Mouse (Mus musculus): ENCODE measurements around the gene Ubash3b.

Ubash3b gene

GRCm38 (mm10) chr9:41166886-41167285 is 5.4 kb upstream of the Ubash3b start:
- DNase-seq (ENCODE audit: low spot score in 2 of 2), result no peak

DNA sequence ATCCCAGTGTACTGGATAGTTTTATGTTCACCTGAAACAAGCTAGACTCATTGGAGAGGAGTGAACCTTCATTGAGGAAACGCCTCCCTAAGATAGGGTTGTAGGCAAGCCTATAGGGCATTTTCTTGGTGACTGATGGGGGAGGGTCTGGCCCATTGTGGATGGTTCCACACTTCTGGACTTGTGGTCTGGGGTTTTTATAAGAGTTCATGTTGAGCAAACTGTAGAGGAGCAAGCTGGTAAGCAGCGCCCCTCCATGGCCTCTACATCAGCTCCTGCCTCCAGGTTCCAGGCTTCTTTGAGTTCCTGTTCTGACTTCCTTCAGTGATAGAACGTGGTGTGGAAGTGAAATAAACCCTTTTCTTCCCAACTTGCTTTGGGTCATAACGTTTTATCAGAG is 866 bp upstream of the Ubash3b start:
- DNase-seq (ENCODE audit: low spot score in 2 of 2), result no peak

DNA sequence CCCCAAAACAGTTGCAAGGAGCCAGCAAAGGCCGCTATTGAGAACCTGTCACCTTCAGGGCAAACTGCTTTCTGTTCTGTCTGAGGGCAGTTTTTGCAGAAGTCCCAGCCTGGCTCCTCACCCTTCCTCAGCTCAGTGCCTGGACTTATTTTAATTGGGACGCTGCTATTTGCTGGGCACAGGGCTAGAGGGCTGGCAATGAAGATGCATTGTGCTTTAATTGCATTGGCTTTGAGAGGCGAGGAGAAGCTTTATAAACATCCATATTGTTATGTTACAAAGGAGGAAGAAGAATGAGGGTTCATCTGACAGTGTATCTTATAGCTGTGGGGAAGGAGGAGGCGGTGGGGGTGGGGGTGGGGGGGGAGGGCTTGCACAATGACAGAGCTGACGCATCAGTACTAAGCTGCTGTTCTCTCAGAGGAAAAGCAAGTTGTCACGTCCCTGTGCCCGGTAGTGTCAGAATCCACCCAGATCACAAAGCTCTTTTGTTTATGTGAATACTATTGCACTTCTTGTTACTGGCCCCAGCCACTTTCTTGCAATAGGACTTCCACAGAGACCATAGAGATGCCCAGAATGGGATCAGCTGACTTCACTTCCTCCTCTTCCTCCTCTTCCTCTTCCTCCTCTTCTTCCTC is 841 bp downstream of the Ubash3b start:
- DNase-seq (ENCODE audit: low spot score in 2 of 2), result no peak

- DNase-seq (ENCODE audit: low spot score in 2 of 2), result no peak
Measured at GRCm38 (mm10) chr9:41159223-41159622, 2.3 kb downstream of the Ubash3b start.

DNA sequence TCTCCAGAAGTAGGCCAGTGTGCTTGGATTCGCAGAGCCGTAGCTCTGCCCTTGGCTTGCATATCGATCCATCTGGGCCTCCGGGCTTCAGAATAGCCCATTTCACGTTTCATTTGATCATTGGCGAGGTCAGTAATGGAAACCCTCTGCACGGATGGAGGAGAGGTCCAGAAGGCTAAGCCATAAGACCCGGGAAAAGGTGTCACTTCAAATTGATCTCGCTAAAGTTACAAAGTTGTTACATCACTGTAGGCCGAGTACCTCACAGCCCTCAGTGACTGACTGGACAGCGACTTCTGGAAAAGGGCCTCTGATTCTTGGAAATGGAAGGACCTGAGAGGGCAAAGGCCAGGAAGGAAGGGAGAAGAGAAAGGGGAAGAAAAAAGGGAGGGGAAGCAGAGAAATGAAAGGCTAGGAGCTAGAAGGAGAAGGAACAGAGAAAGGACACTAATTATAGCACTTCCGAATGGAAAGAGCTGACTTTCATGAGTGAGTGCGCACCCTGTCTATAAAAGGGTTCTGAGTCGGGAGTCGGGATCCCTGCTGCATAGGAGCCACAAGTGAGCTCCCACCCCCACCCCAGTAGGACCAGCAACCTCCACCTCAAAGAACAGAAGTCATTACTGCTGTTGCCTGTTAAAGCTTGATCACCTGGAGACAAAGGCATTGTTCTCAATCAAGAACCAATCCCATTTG is 3.5 kb downstream of the Ubash3b start:
- no peak for DNase-seq (ENCODE audit: low spot score in 2 of 2)

GRCm38 (mm10) chr9:41157020-41157871 is 4.3 kb downstream of the Ubash3b start:
- peak; percentile 41 to 59 for DNase-seq (ENCODE audit: low spot score in 2 of 2)

- DNase-seq (ENCODE audit: low spot score in 2 of 2), result no peak
Measured at GRCm38 (mm10) chr9:41156720-41157019, 4.8 kb downstream of the Ubash3b start.

- no peak for DNase-seq (ENCODE audit: low spot score in 2 of 2)
Measured at GRCm38 (mm10) chr9:41156006-41156719, 5.3 kb downstream of the Ubash3b start.

DNA sequence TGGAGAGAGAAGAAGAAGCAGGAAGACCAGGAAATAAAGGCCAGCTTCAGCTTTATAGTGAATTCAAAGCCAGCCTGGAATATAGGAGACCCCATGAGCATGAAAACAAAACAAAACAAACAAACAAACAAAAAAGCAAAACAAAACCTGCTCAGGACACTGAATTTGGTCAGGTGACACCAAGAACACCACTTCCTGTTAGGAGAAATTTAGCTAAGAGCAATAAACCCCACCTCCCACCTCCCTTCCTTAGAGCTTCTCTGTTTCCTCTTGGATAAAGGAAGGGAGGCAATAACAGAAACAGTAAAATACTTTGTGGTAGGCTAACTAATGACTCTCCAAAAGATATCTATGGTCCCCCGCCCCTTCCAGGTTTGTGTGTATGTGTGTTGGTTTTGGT is 7.5 kb downstream of the Ubash3b start:
- DNase-seq (ENCODE audit: low spot score in 2 of 2), result no peak

- no peak for DNase-seq (ENCODE audit: low spot score in 2 of 2)
Measured at GRCm38 (mm10) chr9:41153050-41153449, 8.4 kb downstream of the Ubash3b start.

GRCm38 (mm10) chr9:41151491-41151890 is 10.0 kb downstream of the Ubash3b start:
- DNase-seq (ENCODE audit: low spot score in 2 of 2), result no peak

DNA sequence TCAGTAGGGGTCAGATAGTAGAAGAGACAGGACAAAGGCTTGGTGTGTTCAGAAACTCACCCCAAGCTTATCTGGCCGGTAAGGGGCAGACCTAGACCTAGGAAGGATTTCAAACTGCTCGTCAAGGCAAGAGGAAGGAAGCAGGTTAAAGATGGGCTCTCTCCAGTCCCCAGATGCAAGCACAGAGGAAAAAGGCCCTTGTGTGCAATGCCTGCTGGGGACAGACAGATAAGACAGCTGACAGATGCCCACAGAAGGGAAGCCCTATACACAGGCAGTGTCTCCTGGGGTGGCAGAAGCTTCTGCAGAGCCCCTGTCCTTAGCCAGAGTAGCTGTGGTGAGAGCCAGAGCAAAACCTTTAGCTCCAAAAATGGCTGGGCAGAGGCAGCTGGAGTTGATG is 11.6 kb downstream of the Ubash3b start:
- no peak for DNase-seq (ENCODE audit: low spot score in 2 of 2)

GRCm38 (mm10) chr9:41149079-41149676 is 12.3 kb downstream of the Ubash3b start:
- no peak for DNase-seq (ENCODE audit: low spot score in 2 of 2)

- DNase-seq (ENCODE audit: low spot score in 2 of 2), result no peak
Measured at GRCm38 (mm10) chr9:41148600-41148999, 12.9 kb downstream of the Ubash3b start.

DNA sequence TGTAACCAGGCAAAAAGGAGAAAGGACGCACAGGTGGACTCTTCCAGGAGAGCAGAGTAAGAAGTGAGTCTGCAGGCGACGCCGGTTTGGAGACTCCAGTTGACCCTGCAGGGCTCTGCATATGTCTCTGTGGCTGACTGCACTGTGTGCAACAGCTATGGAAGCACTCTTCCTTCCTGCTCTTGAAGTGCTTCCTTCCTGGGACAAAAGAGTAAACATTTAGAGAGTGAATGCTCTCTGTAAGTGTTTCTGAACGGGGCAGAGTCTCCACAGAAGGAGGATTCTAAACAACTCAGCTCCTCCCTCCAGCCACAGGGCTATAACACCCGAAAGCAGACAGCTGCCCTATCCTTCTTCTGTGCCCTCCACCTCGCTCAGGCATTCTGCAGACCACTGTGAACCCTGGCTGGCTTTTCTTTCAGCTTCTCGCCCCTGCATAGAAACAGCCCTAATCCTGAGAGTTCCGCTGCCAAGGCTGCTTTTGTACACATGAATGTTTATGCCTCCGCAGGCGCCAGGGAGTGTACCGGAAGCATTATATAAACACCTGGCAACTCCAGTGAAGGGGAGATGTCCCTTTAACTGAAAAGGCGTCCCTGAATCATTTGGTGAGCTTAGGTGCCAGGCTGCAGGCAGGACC is 14.2 kb downstream of the Ubash3b start:
- DNase-seq (ENCODE audit: low spot score in 2 of 2), result no peak

DNA sequence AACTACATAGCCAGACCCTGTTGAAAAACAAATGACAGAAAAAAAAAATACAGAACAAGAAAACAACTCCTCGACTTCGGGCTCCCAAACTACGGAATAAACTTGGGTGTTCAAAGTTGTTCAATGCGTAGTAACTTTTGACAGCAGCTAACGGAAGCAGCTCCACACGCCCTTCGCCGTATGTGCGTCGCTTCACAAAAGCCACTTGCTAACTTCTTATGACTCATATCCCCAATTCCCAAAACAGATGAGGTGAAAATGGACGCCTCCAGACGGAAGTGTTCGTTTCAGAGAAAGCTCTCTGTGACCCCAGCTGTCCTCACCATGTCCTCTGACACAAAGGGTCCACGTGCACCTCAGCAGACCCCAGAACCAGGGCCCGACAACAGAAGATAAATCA is 17.7 kb downstream of the Ubash3b start:
- no peak for DNase-seq (ENCODE audit: low spot score in 2 of 2)

DNA sequence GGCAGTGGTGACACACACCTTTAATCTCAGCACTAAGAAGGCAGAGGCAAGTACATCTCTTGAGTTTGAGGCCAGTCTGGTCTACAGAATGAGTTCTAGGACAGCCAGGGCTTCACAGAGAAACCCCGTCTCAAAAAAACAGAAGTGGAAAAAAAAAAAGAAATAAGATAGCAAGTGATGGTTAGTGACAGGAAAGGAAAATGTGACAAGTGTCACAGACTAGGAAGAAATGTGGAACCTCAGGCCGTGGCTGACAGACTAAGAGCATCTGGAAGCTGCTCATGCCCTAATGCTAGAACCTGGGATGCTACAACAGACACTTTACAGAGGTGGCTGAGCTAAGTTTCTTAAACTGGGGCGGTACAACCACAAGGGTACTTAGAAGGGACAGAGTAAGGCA is 18.4 kb downstream of the Ubash3b start:
- DNase-seq (ENCODE audit: low spot score in 2 of 2), result no peak

GRCm38 (mm10) chr9:41141026-41141425 is 20.5 kb downstream of the Ubash3b start:
- no peak for DNase-seq (ENCODE audit: low spot score in 2 of 2)

DNA sequence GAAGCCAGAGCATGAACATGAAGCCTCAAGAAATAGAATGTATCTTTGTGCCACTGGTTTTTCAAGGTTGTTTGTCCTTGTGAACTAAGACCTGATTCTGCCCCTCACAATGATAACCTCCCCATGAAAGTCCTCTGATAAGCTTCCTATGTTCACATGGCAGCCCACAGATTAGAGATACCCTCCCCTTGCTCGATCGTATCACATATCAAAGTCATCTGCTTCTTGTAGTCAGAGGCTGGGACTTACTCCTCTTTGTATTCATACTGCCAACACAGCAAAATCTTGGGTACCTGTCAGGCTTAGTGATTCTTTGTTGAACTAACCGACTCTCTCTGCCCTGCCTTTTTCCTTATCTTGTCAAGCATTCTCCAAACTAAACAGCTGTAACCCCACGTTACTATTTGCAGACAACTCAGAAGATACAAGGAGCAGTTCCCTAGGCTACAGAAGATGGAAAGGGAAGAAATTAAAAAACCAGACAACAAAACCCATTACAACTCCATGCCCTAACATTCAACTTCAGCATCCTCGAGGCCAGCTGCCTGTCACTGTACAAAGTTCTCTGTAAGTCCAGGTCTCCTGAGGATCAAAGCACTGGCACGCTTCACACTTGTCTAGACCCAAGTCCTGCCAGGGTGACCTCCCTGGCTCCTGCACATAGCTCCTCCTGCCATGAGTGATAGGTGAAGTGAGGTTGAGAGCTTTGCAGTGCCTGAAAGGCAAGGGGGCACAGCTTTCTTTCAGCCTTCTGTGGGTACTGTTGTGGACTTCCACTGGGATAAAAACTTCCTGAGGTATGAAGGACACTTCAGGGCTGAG is 22.3 kb downstream of the Ubash3b start:
- no peak for DNase-seq (ENCODE audit: low spot score in 2 of 2)

- DNase-seq (ENCODE audit: low spot score in 2 of 2), result no peak
Measured at GRCm38 (mm10) chr9:41136691-41137467, 24.6 kb downstream of the Ubash3b start.
